Mouse (Mus musculus): Measurements from ENCODE around the gene 4833427G06Rik.

- TF ChIP-seq CTCF (IDR thresholded peaks at IDR 0.05; ENCODE audit: control insufficient read depth, insufficient read depth, insufficient replicate concordance, low read depth, low read length) (no peak), POLR2A (IDR thresholded peaks at IDR 0.05; ENCODE audit: control insufficient read depth, low read depth, low read length) (no peak)
Measured at GRCm38 (mm10) chr9:51056360-51057324, 45.2 kb downstream of the 4833427G06Rik start.
